Mouse (Mus musculus) lung, embryonic 15.5 days (tissue): ENCODE data around the gene Srprb. TPM values are rescaled to one million over a fixed set of nuclear protein-coding genes. Genes with fewer than 3 reads are reported as not detected.

Source experiments
- ATAC-seq: fragments of 200-750 bp; cut with Nextera tagmentation; 2 replicates; pipeline ENCODE4 v1.8.0; 2017; ENCODE audit warnings: moderate number of reproducible peaks, borderline replicate concordance; ENCODE audit not compliant: low FRiP score, low TSS enrichment; ENCODE audit errors: extremely low read depth
- H3K27ac ChIP-seq: fragments of 300-500 bp; sonication (generic); 2 replicates; pipeline ENCODE4 v1.5.1; 2015; ENCODE audit warnings: moderate library complexity, mild to moderate bottlenecking, inconsistent platforms
- H3K27me3 ChIP-seq: fragments of 300-500 bp; sonication (generic); 2 replicates; pipeline ENCODE4 v1.6.1; 2015; ENCODE audit warnings: inconsistent platforms
- H3K36me3 ChIP-seq: fragments of 300-500 bp; sonication (generic); 2 replicates; pipeline ENCODE4 v1.6.1; 2015; ENCODE audit warnings: inconsistent platforms
- H3K4me1 ChIP-seq: fragments of 300-500 bp; sonication (generic); 2 replicates; pipeline ENCODE4 v1.6.1; 2015; ENCODE audit warnings: inconsistent platforms
- H3K4me2 ChIP-seq: fragments of 300-500 bp; sonication (generic); 2 replicates; pipeline ENCODE4 v1.6.1; 2015; ENCODE audit warnings: inconsistent platforms, mild to moderate bottlenecking, moderate library complexity
- H3K4me3 ChIP-seq: fragments of 300-500 bp; sonication (generic); 2 replicates; pipeline ENCODE4 v1.5.1; 2015; ENCODE audit warnings: mild to moderate bottlenecking, inconsistent platforms
- H3K9ac ChIP-seq: fragments of 300-500 bp; sonication (generic); 2 replicates; pipeline ENCODE4 v1.6.1; 2015; ENCODE audit warnings: inconsistent platforms
- H3K9me3 ChIP-seq: fragments of 300-500 bp; sonication (generic); 2 replicates; pipeline ENCODE4 v1.6.1; 2016; ENCODE audit warnings: inconsistent platforms
- WGBS: fragments of 180-500 bp; shearing (Covaris S2); methylation state at CpG from one replicate; pipeline ENCODE4 v1.1.7; 2015; 5-methylcytosine and 5-hydroxymethylcytosine counted together
- polyA plus RNA-seq: library from polyadenylated mRNA; unstranded; fragments of >200 nt; fragmentation: Nextera tagmentation; extraction: Ambion mirVana; gene quantifications from 2 replicates; pipeline ENCODE4 v1.2.1, GENCODE M21; 2015

The Srprb gene
- polyA plus RNA-seq, 1 experiment from 2014 or later: 66.0 TPM

DNA sequence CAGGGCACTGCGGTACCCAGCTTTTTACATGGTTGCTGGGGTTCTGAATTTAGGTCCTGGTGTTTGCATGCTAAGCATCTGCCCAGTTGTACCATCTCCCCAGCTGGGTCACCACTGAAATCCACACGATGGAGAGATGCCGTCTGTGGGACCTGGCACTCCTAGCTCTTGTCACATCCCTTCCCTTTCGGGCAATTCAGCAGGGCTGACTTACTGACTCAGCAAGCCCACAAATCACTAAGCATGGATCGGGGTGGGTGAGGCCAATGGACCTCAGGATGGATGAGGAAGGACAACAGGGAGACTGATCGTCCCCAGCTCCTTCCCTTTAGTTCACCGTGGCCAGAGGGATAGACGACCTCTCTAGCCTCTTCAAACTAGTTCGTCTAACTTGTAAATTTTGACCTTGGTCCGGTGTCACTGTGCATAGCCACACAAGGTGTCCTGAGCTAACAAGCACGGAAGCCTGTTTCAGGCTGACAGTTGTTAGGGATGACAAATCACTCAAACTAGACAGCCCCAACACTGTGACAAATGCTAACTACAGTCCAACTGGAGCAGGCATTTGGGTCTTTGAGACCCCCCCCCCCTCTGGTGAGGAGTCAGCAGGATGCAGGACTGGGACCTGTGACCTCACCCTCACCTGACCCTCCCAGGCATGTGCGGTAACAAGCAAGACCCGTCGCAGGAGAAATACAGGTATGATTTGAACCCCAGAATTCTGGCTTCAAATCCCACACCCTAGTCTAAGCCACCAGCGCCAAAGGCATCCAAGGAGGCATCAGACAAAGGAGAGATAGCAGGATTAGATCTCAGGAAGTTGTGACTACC is 27.3 kb upstream of the Srprb start:
- 77% methylated on average over 15 of the region's 15 CpGs for WGBS
- Histone ChIP-seq H3K4me3 (no peak overlapping the region; the same call in 1 of the 2 replicates), H3K4me2 (0 out of 2 replicates have a peak overlapping the region, but pooled peaks have one; percentile 46), H3K4me1 (peaks cover 10% of the 10 kb centered on the region), H3K9me3 (no peaks in the 10 kb centered on the region), H3K36me3 (no peaks in the 10 kb centered on the region), H3K9ac (no peak overlapping the region), H3K27ac (no peak overlapping the region), H3K27me3 (no peaks in the 10 kb centered on the region)
- no peak for ATAC-seq

DNA sequence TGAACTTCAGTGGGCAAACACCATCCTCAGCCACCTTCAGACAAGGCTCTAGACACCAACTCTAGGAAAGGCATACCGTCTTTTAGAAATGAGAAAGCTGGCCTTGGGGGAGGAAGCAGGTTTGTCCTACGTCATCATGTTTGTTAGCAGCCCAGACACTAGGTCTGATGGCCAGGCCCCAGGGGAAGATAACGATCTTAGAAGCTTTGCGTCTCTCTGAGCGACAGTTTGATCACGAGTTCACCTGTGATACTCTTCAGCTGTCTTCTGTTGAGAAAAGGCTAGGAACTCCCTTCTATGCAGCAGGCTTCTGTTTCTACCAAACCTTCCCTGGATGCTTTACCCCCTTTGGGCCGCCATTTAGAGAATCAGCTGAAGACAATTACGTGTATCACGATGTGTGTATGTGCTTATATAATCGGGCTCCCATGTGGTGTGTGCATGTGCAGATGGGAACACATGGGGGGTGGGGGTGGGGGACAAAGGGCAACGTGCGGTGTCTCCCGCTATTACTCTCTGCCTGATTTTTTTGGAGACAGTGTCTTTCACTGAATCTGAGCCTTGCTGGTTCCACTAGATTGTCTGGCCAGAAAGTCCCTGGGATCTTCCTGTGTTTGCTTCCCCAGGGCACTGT is 26.6 kb upstream of the Srprb start:
- 72% methylated on average over 13 of the region's 13 CpGs for WGBS
- Histone ChIP-seq H3K36me3 (no peaks in the 10 kb centered on the region), H3K4me1 (peaks cover 10% of the 10 kb centered on the region), H3K9ac (no peak overlapping the region), H3K27me3 (no peaks in the 10 kb centered on the region), H3K9me3 (no peaks in the 10 kb centered on the region), H3K27ac (no peak overlapping the region), H3K4me2 (no peak overlapping the region), H3K4me3 (no peak overlapping the region)
- no peak for ATAC-seq

DNA sequence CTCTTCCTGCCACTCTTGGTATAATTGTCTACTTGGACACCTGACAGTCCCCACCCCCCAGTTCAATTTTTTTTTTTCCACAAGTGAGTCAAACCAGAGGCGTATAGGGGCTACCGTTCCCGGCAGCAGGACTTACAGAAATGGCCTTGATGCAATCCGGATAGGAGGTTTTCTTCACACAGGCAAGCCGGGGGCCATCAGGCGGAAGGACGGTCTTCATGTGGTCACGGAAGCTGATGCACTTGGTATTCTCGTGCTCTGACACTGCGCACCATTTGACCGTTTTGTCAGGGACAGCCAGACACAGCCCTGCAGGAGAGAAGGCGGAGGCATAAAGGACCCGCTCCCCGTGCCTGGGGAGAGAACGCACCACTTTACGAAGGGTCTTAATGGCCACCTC is 25.8 kb upstream of the Srprb start:
- no peak overlapping the region for H3K4me3 ChIP-seq
- ATAC-seq: no peak
- no peak overlapping the region for H3K4me2 ChIP-seq
- 92% methylated on average over 16 of the region's 16 CpGs for WGBS
- no peak overlapping the region for H3K27ac ChIP-seq
- H3K9ac ChIP-seq: no peak overlapping the region
- no peaks in the 10 kb centered on the region for H3K27me3 ChIP-seq
- no peaks in the 10 kb centered on the region for H3K9me3 ChIP-seq
- peaks cover 10% of the 10 kb centered on the region for H3K4me1 ChIP-seq
- no peaks in the 10 kb centered on the region for H3K36me3 ChIP-seq

DNA sequence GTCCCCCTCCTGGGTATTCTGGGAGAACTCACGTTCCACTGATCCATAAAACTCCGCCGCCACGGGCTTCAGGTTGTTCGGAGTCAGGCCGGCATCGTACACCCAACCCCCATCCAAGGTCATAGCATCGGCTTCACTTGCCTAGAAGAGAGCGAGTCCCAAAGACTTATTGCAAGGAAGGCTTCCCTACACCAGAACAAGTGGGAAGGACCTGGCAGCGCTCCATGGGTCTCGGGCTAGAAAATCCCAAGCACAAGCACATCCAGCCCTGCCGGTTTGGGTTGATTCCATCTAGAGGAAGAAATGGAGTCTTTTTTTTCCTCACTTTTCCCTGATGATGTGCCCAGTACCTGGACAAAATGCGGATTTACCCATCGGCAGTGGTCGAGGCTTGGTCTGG is 24.9 kb upstream of the Srprb start:
- Histone ChIP-seq H3K27me3 (no peaks in the 10 kb centered on the region), H3K27ac (no peak overlapping the region), H3K4me3 (no peak overlapping the region), H3K9ac (no peak overlapping the region), H3K4me2 (no peak overlapping the region), H3K9me3 (no peaks in the 10 kb centered on the region), H3K36me3 (no peaks in the 10 kb centered on the region), H3K4me1 (peaks cover 10% of the 10 kb centered on the region)
- ATAC-seq: no peak
- 86% methylated on average over 15 of the region's 15 CpGs for WGBS

DNA sequence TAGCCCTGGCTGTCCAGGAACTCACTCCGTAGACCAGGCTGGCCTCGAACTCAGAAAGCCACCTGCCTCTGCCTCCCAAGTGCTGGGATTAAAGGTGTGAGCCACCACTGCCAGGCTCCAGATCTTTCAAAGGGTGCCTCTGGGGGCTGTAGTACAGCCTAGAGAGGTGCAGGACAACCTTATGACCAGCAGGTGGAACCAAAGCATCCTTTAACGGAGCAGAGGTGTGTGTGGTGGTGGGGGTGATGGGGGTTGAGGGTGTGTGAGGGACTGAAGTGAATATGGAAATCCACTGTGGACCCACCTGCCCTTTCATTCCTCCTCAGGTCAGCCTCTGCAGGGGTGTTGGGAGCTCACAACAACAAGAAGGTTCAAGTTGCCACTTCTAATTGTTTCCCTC is 23.5 kb upstream of the Srprb start:
- peaks cover 6% of the 10 kb centered on the region for H3K4me1 ChIP-seq
- no peak for ATAC-seq
- H3K9me3 ChIP-seq: no peaks in the 10 kb centered on the region
- no peaks in the 10 kb centered on the region for H3K36me3 ChIP-seq
- H3K27me3 ChIP-seq: no peaks in the 10 kb centered on the region
- 63% methylated on average over 3 of the region's 3 CpGs for WGBS
- H3K9ac ChIP-seq: no peak overlapping the region
- H3K27ac ChIP-seq: no peak overlapping the region
- H3K4me2 ChIP-seq: no peak overlapping the region
- no peak overlapping the region for H3K4me3 ChIP-seq

DNA sequence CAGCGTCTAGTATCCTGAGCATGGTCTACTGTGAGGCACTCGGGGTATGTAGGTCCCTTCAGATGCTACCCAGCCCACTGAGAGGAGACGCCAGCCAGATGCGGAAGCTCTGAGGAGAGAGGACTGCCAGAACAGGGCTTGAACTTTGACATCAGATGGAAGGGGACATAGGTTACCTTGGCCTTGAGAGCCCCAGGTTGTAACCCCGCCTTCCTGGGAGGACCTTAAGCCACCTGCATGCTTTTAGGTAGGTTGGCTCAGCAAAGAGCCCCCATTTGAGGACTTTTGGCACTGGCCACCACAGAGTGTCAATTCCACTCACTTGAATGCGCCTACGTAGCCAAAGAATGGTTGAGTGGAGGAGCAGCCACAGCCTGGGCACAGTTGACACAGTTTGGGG is 22.8 kb upstream of the Srprb start:
- no peak for ATAC-seq

DNA sequence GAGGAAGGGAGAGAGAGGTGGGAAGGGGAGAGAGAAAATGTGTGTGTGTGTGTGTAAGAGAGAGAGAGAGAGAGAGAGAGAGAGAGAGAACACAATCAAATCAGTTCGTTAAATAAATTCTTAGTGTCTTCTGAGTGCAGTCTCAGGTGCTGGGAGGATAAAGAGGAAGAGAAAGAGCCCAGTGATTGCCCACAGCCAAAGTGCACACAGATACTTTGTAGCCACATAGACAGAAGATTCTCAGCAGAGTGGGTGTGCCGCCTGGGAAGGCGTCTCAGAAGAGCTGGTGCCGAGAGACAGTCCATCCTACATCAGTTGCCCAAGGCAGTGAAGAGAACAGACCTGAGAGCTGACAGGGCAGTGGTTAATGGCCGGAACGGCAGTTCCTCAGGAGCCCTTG is 12.3 kb upstream of the Srprb start:
- WGBS: 68% methylated on average over 6 of the region's 6 CpGs

More for the DNA sequence above, 22.8 kb upstream of the Srprb start:
- Histone ChIP-seq H3K4me1 (no peaks in the 10 kb centered on the region), H3K36me3 (no peaks in the 10 kb centered on the region), H3K27me3 (no peaks in the 10 kb centered on the region), H3K27ac (no peak overlapping the region), H3K4me3 (no peak overlapping the region), H3K4me2 (no peak overlapping the region), H3K9ac (no peak overlapping the region), H3K9me3 (no peaks in the 10 kb centered on the region)
- WGBS: 86% methylated on average over 7 of the region's 7 CpGs

DNA sequence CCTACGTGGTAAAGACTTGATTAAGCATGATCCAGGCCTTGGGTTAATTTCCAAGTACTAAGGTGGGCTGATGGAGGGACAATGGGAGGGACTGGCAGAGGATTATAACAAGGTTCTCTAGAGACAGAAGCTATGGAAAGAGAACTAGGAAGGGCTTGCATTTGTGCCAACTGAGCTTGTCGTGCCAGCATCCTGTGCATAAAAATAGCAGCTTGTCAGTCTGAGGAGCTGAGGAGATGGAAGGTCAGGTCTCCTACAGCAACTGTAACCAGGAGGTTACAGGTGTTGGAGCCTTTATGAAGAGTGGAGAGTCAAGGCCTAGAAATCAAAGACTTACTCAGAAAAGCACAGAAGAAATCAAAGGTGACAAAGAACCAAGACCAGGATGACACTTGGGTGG is 11.7 kb upstream of the Srprb start:
- H3K27me3 ChIP-seq: no peaks in the 10 kb centered on the region
- H3K36me3 ChIP-seq: no peaks in the 10 kb centered on the region
- H3K4me2 ChIP-seq: no peak overlapping the region
- no peak overlapping the region for H3K27ac ChIP-seq
- H3K9me3 ChIP-seq: no peaks in the 10 kb centered on the region
- WGBS: 77% methylated on average over 2 of the region's 2 CpGs
- 0 out of 2 replicates have a peak, but pooled peaks cover 4% of the 10 kb centered on the region for H3K4me1 ChIP-seq
- no peak overlapping the region for H3K9ac ChIP-seq
- H3K4me3 ChIP-seq: no peak overlapping the region
- no peak for ATAC-seq

More for the DNA sequence above, 12.3 kb upstream of the Srprb start:
- H3K27ac ChIP-seq: no peak overlapping the region
- no peak overlapping the region for H3K4me3 ChIP-seq
- 0 out of 2 replicates have a peak, but pooled peaks cover 4% of the 10 kb centered on the region for H3K4me1 ChIP-seq
- no peak for ATAC-seq
- no peaks in the 10 kb centered on the region for H3K9me3 ChIP-seq
- H3K36me3 ChIP-seq: no peaks in the 10 kb centered on the region
- no peaks in the 10 kb centered on the region for H3K27me3 ChIP-seq
- H3K9ac ChIP-seq: no peak overlapping the region
- no peak overlapping the region for H3K4me2 ChIP-seq

DNA sequence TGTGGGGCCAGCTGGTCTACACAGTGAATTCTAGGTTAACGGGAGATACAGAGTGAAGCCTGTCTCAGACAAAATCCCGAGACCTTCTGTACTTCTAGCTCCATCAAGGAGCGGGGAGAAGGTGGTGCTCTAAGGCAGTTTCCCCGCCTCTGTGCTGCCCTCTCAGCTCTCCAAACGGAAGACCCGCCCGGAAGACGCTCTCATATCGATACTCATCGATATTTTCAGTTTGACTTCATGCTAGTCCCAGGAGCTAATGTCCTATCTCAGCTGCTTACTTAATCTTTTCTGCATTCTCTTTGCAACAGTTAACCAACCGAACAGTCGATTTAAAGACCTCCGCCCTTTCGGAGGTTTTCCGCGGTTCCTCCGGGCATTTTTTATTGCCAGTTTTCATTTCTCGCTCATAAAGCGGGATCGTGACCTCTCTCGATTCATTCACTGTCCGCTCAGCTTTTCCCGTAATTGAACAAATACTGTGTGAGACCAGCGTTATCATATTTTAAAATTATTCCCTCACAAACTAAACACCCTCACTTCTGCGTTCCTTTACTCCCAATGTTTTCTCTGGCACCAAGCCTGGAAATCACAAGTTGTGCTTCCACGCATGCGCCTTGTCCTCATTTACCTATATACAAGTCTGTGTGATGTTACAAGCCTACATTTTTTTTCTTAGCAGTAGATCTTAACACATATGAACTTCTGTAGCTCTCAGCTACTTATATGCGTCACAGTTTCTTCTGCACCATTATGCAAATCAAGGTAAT is 10.9 kb upstream of the Srprb start:
- no peaks in the 10 kb centered on the region for H3K36me3 ChIP-seq
- H3K27ac ChIP-seq: no peak overlapping the region
- peak overlapping the region; percentile 25; the same call in 1 of the 2 replicates for H3K4me3 ChIP-seq
- no peak overlapping the region for H3K9ac ChIP-seq
- no peaks in the 10 kb centered on the region for H3K27me3 ChIP-seq
- no peak for ATAC-seq
- H3K4me1 ChIP-seq: 0 out of 2 replicates have a peak, but pooled peaks cover 4% of the 10 kb centered on the region
- 58% methylated on average over 28 of the region's 28 CpGs for WGBS
- H3K4me2 ChIP-seq: peak overlapping the region; percentile 38
- no peaks in the 10 kb centered on the region for H3K9me3 ChIP-seq

DNA sequence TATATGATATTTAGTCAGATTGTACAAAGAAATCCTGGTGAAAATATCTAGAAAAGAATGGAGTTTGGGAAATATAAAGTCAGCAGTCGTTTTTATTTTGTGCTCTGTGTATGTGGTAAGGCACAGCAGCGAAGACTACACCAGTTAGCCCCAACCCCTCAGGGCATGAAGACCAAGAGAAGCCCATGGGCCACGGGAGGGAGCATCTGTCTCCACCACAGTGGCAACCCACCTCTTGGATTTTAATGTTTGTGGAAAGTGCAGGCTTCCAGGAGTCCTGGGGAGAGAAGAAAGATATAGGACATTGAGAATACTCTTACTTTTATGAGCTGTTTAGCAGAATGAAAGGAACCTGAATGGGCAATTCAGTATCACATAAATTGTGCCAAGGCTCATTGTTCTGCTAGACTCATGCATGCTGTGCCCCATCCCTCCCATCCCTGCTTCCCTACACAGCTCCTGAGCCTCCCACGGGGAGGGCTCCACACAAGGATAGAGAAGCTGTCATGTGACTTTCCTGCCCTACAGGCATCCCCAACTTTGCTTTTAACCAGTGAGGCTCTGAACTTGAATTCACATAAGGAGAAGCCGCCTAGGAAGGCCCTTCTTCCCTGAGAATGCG is 7.0 kb upstream of the Srprb start:
- no peak for ATAC-seq
- H3K27me3 ChIP-seq: no peaks in the 10 kb centered on the region
- 63% methylated on average over 6 of the region's 6 CpGs for WGBS

DNA sequence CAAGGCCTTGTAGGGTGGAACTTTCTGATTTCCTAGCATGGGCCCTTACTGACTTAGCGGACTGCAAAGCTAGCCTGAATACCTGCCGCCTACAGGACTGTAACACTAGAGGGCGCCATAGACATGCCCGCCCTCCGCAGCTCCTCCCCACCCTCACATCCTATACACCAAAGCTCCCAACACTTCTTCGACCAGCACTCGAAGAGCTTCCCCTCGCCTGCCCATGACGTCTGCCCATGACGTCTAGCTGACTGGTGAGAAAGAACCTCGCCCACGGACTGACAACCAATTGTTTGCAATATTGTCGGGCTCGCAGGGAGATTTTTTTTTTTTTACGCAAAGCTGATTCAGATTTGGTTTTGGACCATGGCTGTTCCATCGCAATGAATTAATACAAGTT is 5.9 kb upstream of the Srprb start:
- ATAC-seq: peak; percentile 90
- 10% methylated on average over 16 of the region's 16 CpGs for WGBS
- H3K9ac ChIP-seq: peak overlapping the region; percentile 19; the same call in 1 of the 2 replicates

More for the DNA sequence above, 7.0 kb upstream of the Srprb start:
- Histone ChIP-seq H3K4me1 (peaks cover 4% of the 10 kb centered on the region; the same call in 1 of the 2 replicates), H3K4me2 (no peak overlapping the region), H3K9ac (no peak overlapping the region), H3K4me3 (no peak overlapping the region), H3K9me3 (no peaks in the 10 kb centered on the region), H3K36me3 (no peaks in the 10 kb centered on the region), H3K27ac (no peak overlapping the region)

More for the DNA sequence above, 5.9 kb upstream of the Srprb start:
- H3K4me3 ChIP-seq: peak overlapping the region; percentile 10
- no peaks in the 10 kb centered on the region for H3K9me3 ChIP-seq
- H3K27me3 ChIP-seq: no peaks in the 10 kb centered on the region
- peaks cover 4% of the 10 kb centered on the region; the same call in 1 of the 2 replicates for H3K4me1 ChIP-seq
- H3K36me3 ChIP-seq: no peaks in the 10 kb centered on the region
- no peak overlapping the region for H3K27ac ChIP-seq
- peak overlapping the region; percentile 51 for H3K4me2 ChIP-seq
